Mouse (Mus musculus) layer of hippocampus, adult 2 months (tissue): ENCODE measurements at regions not wholly inside any gene's neighbourhood (a gene's known extent, or its start where the extent isn't known, plus 50 kb on each side); places are given as distances from the start of the nearest gene placed in this dataset.
A peak's percentile ranks its signal among the peaks of the same experiment; 100 is the strongest.

Experiments
- DNase-seq, 2 experiments: peaks; one replicate each; pipeline ENCODE4 v3.0.0; 2022; ENCODE audit warnings: low spot score in 2 of 2
- H3K27ac ChIP-seq: fragments of 200-600 bp; 2 replicates; pipeline ENCODE4 v1.8.1; 2022
- H3K4me3 ChIP-seq: fragments of 200-600 bp; 2 replicates; pipeline ENCODE4 v1.8.1; 2022; ENCODE audit warnings: mild to moderate bottlenecking
- CTCF ChIP-seq: fragments of 200-600 bp; conservative IDR thresholded peaks from 2 replicates; pipeline ENCODE4 v1.8.1; 2022; ENCODE audit warnings: antibody characterized with exemption, mild to moderate bottlenecking, moderate library complexity

- no peak overlapping the region for H3K27ac ChIP-seq
- no peak for TF ChIP-seq CTCF
- DNase-seq: no peak
- H3K4me3 ChIP-seq: no peak overlapping the region
These were observed 166.6 kb upstream of the Id4 start for GRCm38 (mm10) chr13:48094275-48095035.

- Histone ChIP-seq H3K4me3 (no peak overlapping the region), H3K27ac (no peak overlapping the region)
- no peak for TF ChIP-seq CTCF
- DNase-seq: no peak
These were observed 158.9 kb upstream of the Id4 start for GRCm38 (mm10) chr13:48102156-48102555.

DNA sequence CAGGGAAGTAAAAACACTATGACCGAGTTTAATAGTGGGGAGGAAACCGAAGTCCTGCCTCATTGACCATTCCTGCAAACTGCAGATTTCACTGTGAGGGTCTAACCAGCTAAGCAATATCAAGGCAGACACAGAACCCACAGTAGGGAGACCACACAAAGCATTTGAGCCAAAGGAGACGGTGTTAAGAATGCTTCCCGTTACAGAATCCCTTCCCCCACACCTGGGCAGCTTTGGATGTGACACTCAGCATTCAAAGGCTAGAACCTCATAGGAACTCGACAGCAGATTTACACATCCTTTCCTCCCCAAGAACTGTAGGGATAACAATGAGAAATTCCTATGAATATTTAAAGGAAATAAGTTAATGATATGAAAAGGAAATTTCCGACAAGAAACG lies 158.5 kb upstream of the Id4 start:
- no peak for DNase-seq
- H3K27ac ChIP-seq: no peak overlapping the region
- H3K4me3 ChIP-seq: no peak overlapping the region
- TF ChIP-seq CTCF: no peak

DNA sequence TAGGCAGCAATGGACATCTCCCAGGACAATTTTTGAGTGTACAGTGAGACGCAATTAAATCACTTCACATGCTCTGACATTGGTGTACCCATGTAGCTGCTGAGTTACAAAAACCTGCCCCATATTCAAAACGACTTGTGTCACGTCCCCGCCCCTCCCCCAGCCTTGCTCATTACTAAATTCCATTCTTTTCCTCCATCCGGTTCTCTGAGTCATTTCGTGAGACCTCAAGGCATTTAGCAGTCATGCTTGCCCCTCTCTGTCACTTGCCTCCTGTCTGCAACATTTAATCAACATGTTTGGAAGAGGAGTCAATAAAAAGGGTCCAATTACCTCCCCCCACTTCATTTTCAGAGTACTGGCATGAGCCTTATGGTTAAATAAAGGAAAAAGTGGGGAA lies 156.3 kb upstream of the Id4 start:
- H3K27ac ChIP-seq: no peak overlapping the region
- TF ChIP-seq CTCF: no peak
- no peak for DNase-seq
- no peak overlapping the region for H3K4me3 ChIP-seq

DNA sequence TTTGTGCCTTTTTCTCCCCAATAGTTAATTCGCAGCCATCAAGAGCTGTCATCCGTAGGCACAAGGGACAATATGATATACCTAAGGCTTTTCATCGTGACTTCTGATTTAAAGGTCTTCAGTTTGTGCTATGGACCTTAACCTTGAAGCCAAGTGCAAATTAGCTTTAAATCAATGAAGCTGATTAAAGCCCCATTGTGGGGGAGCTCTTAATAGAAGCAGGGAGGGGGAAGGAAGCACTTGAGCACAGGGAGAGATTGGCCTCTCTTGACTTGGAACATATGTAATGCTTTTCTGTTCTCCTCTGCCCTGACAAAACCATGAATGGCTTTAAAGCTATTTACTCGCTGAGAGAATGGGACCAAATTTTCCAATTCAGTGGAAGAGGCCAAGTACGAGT lies 154.1 kb upstream of the Id4 start:
- no peak for DNase-seq
- H3K4me3 ChIP-seq: no peak overlapping the region
- H3K27ac ChIP-seq: no peak overlapping the region
- no peak for TF ChIP-seq CTCF

DNA sequence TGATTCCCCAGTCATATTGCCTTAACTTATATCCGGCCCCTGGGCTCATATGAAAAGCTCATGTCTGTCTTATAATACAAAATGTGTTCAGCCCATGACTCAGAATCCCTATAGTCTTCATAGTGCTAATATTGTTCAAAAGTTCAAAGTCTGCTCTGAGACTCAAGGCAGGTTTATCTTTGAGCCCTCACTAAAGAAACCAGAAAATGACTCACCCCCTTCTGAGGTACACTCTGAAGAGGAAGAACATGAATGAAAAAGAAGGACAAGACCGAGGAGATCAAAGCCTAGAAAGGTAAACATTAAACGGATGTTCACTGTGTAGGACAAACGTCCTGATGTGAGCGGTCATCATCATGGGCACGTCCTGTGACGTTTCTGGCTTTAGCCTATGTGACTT lies 145.1 kb upstream of the Id4 start:
- H3K27ac ChIP-seq: no peak overlapping the region
- no peak for TF ChIP-seq CTCF
- no peak for DNase-seq
- H3K4me3 ChIP-seq: no peak overlapping the region

- TF ChIP-seq CTCF: no peak
- no peak overlapping the region for H3K4me3 ChIP-seq
- peak overlapping the region; percentile 84 for H3K27ac ChIP-seq
- peak in 1 of 2 experiments; percentile 49 for DNase-seq
These were observed 134.4 kb upstream of the Id4 start for GRCm38 (mm10) chr13:48126582-48126981.

DNA sequence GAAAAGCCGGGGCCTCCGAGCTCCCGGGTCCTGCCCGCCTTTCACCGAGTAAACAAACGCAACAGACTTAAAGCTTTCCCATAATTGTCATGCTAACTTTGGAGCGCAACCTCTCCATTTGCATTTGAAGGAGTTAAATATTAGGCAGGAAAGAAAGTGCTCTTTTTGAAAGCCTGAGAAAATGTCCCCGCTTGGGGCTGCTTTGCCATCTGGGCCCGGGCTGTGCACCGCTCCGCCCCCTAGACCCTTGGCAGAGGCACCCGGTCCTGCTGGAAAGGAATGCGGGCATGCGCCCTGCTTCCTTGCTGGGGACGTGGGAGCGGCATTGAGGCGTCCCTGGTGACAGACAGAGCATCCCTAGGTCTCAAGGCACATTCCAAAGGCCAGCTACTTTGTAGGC lies 130.3 kb upstream of the Id4 start:
- TF ChIP-seq CTCF: no peak; the same call in 1 of the 2 replicates
- H3K4me3 ChIP-seq: peak overlapping the region; percentile 35
- peak; percentile 65 to 78 for DNase-seq
- H3K27ac ChIP-seq: peak overlapping the region; percentile 83

GRCm38 (mm10) chr13:48131681-48132080 lies 129.3 kb upstream of the Id4 start:
- TF ChIP-seq CTCF: no peak
- H3K4me3 ChIP-seq: no peak overlapping the region
- no peak for DNase-seq
- H3K27ac ChIP-seq: peak overlapping the region; percentile 83

DNA sequence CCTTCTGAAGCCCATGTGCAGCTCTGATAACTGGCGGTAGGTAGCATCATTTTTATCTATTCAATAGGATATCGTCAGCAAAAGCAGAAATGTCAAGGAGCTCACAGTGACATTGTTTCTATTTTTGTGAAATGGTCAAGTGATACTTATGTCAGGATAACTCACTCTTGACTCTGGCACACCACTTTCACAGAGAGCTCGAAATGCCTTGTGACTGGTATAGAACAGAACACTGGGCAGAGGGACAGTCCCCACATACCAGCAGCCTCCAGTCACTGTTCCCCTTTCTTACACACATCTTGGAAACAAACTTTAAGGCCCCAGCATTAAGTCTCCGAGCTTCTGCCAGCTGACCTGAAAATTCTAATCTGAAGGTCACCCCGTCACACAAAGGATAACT lies 115.1 kb upstream of the Id4 start:
- DNase-seq: no peak
- TF ChIP-seq CTCF: no peak

GRCm38 (mm10) chr13:48147061-48147460 lies 114.0 kb upstream of the Id4 start:
- no peak for DNase-seq
- no peak for TF ChIP-seq CTCF

More for the DNA sequence above, 115.1 kb upstream of the Id4 start:
- no peak overlapping the region for H3K4me3 ChIP-seq
- no peak overlapping the region for H3K27ac ChIP-seq

DNA sequence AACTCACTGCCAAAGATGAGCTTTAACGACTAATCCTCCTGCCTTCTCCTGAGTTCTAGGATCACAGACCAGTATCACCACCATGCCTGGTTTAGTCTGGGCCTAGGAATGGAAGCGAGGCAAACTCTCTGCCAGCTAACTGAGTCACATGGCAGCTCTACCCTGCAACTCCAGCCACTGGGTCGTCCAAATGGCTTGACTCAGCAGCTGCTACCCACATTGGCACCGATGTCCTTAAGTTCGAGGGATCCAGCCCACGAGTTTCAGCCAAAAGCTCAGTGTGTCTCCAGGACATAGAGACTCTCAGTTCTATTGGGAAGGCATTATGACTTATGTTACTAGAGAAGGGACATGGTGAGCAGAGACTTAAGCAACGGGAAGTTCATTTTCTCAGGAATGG lies 107.8 kb upstream of the Id4 start:
- DNase-seq: peak; percentile 21 to 38
- peak overlapping the region; percentile 82; the same call in 1 of the 2 replicates for H3K27ac ChIP-seq
- TF ChIP-seq CTCF: no peak

More at GRCm38 (mm10) chr13:48147061-48147460, 114.0 kb upstream of the Id4 start:
- Histone ChIP-seq H3K4me3 (no peak overlapping the region), H3K27ac (no peak overlapping the region)

DNA sequence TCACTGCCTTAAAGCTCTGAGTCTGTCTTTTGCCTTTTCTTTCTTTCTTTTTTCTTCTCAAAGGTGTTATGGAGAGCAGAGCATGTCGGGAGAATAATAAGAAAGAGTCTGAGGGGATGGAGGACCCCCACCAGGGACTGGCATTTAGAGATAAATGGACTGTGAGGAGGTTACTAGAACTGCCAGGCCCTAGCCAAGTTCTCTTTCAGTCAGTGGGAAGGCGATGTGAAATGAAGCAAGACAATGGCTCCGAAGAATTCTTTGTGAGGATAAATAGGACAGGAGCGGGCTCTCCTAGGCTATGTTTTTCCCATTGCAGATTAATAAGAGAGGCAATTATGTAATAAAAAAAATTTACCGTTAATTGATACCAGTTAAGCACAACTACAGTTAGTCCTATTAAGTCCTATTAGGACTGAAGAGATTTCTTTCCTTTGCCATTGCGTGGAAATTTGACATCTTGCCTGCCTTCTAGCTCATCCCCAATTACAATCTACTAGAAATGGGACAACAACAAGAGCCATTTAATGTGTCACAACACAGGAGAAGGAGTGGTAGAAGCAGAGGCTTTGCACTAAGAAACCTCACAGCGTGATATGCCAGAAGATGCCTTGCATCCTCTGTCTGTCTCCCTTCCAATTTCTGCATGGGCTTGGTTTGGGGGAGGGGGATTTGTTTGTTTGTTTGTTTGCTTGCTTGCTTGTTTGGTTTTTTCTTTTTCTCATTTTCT lies 107.2 kb upstream of the Id4 start:
- no peak for TF ChIP-seq CTCF
- Histone ChIP-seq H3K4me3 (no peak overlapping the region), H3K27ac (peak overlapping the region; percentile 82)
- peak in 1 of 2 experiments; percentile 13 for DNase-seq

More for the DNA sequence above, 107.8 kb upstream of the Id4 start:
- H3K4me3 ChIP-seq: no peak overlapping the region
